14 mouse cellular contexts compared by ENCODE assay signal in the genomic region with DNA sequence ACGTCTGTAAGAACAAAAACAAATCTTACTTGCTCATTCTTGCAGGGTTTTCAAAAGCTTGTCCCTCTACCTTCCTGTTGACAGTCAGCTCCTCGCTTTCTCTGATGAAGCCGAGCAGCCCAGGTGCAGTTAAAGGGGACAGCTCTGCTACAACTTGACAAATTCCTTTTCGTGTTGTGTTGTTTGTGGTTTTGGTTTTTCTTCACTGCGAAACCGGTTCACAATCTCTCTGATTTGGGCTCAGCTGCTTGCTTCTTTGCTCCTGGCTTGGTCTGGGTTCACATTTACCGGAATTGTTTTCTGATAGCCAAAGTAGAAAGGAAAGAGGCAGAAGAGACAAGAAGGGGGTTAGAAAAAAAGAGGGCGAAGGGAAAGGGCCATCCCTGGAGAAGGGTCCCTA. TPM values are rescaled to one million over a fixed set of nuclear protein-coding genes. Genes with fewer than 3 reads are reported as not detected.
DNase-seq lines count a peak whose midpoint lies in the region; ATAC-seq lines count a peak whose summit lies in the region.
"Had no signal": no experiment of that assay in that cellular context is flagged by ENCODE, and none has a peak within 500 bp of the region (broad histone marks: within the 10 kb centered on the region; RNA-seq: fewer than 3 reads in every experiment).

No protein-coding gene starts in this region.

- H3K9ac ChIP-seq in kidney, embryonic 15.5 days, result no peak overlapping the region
- H3K9ac ChIP-seq in forebrain, embryonic 16.5 days (replicated peaks; ENCODE audit: low read depth, low read length), result no peak overlapping the region
- no peak overlapping the region for H3K9ac ChIP-seq in limb, embryonic 15.5 days
- H3K9ac ChIP-seq: stomach, embryonic 15.5 days had no signal

- ATAC-seq in kidney, embryonic 15.5 days (replicated peaks; ENCODE audit: low FRiP score), result no peak
- ATAC-seq in forebrain, embryonic 16.5 days, result no peak
- no peak for ATAC-seq in limb, embryonic 15.5 days (ENCODE audit: insufficient number of reproducible peaks, low FRiP score, low TSS enrichment, low read depth)
- no peak for ATAC-seq in inflammation-experienced regulatory T-cells, adult 6 months

- WGBS in kidney, embryonic 15.5 days, result 3% methylated on average over 8 of the region's 8 CpGs
- 2% methylated on average over 8 of the region's 8 CpGs for WGBS in forebrain, embryonic 16.5 days
- 2% methylated on average over 8 of the region's 8 CpGs for WGBS in limb, embryonic 15.5 days

- H3K9me3 ChIP-seq in kidney, embryonic 15.5 days (replicated peaks), result no peaks in the 10 kb centered on the region
- no peaks in the 10 kb centered on the region for H3K9me3 ChIP-seq in forebrain, embryonic 16.5 days (ENCODE audit: control insufficient read depth, low read length)
- H3K9me3 ChIP-seq in limb, embryonic 15.5 days, result no peaks in the 10 kb centered on the region
- H3K9me3 ChIP-seq: stomach, embryonic 15.5 days had no signal

- H3K27me3 ChIP-seq in kidney, embryonic 15.5 days, result peaks cover 94% of the 10 kb centered on the region
- H3K27me3 ChIP-seq in forebrain, embryonic 16.5 days (replicated peaks; ENCODE audit: control insufficient read depth, insufficient read depth, low read length), result peaks cover 65% of the 10 kb centered on the region
- H3K27me3 ChIP-seq in limb, embryonic 15.5 days, result peaks cover 86% of the 10 kb centered on the region

- H3K4me3 ChIP-seq in kidney, embryonic 15.5 days (replicated peaks), result peak overlapping the region; percentile 43; the same call in 1 of the 2 replicates
- H3K4me3 ChIP-seq in forebrain, embryonic 16.5 days (replicated peaks; ENCODE audit: low read length), result 0 out of 2 replicates have a peak overlapping the region, but pooled peaks have one; percentile 7
- H3K4me3 ChIP-seq in limb, embryonic 15.5 days, result no peak overlapping the region
- H3K4me3 ChIP-seq: myocyte; stomach, embryonic 15.5 days had no signal

- H3K36me3 ChIP-seq in kidney, embryonic 15.5 days, result no peaks in the 10 kb centered on the region
- H3K36me3 ChIP-seq in forebrain, embryonic 16.5 days (ENCODE audit: control insufficient read depth, insufficient read depth), result no peaks in the 10 kb centered on the region
- no peaks in the 10 kb centered on the region for H3K36me3 ChIP-seq in limb, embryonic 15.5 days
- H3K36me3 ChIP-seq: stomach, embryonic 15.5 days had no signal

- no peak overlapping the region for H3K27ac ChIP-seq in kidney, embryonic 15.5 days
- no peak overlapping the region for H3K27ac ChIP-seq in forebrain, embryonic 16.5 days (ENCODE audit: low read length)
- no peak overlapping the region for H3K27ac ChIP-seq in limb, embryonic 15.5 days
- H3K27ac ChIP-seq: kidney, postnatal 0 days; stomach, embryonic 15.5 days had no signal

- no peak overlapping the region; the same call in 1 of the 2 replicates for H3K4me2 ChIP-seq in kidney, embryonic 15.5 days
- 0 out of 2 replicates have a peak overlapping the region, but pooled peaks have one; percentile 11 for H3K4me2 ChIP-seq in forebrain, embryonic 16.5 days (ENCODE audit: low read length)
- 0 out of 2 replicates have a peak overlapping the region, but pooled peaks have one; percentile 80 for H3K4me2 ChIP-seq in limb, embryonic 15.5 days
- H3K4me2 ChIP-seq: liver, embryonic 11.5 days; stomach, embryonic 15.5 days had no signal

- peaks cover 31% of the 10 kb centered on the region for H3K4me1 ChIP-seq in kidney, embryonic 15.5 days
- H3K4me1 ChIP-seq in forebrain, embryonic 16.5 days (replicated peaks; ENCODE audit: control insufficient read depth, insufficient read depth, low read length), result peaks cover 38% of the 10 kb centered on the region
- peaks cover 31% of the 10 kb centered on the region for H3K4me1 ChIP-seq in limb, embryonic 15.5 days

- no peak for DNase-seq in kidney, adult 9 months
- no peak for DNase-seq in ovary, postnatal 14 days (ENCODE audit: low spot score)
- no peak for DNase-seq in frontal cortex, adult 2 months (ENCODE audit: extremely low spot score in 1 of 2, low spot score in 1 of 2)
- DNase-seq: right cerebral cortex, postnatal 14 days had no signal

RNA-seq across cellular contexts. Expression of gene Pou4f2, which starts 2.1 kb away (rescaled TPM):
- polyA plus RNA-seq in kidney, embryonic 15.5 days (2015; fragmentation: Nextera tagmentation; extraction: Ambion mirVana), result not detected in 2 replicates
- 0.24 TPM in 1 of 2 replicates, not detected in the other for polyA plus RNA-seq in forebrain, embryonic 16.5 days (2015; fragmentation: Nextera tagmentation; extraction: Ambion mirVana)
- polyA plus RNA-seq in limb, embryonic 15.5 days (2015; fragmentation: Nextera tagmentation; extraction: Ambion mirVana), result not detected in 2 replicates
- not detected for polyA plus RNA-seq in inflammation-experienced regulatory T-cells, adult 6 months (2017; shearing (Covaris generic))
- not detected in 2 replicates for polyA plus RNA-seq in frontal cortex, adult 2 months (2012; rRNA removed)
- polyA plus RNA-seq: cortical plate, adult 2 months; heart, embryonic 16.5 days; kidney, postnatal 0 days; liver, embryonic 11.5 days; myocyte; stomach, embryonic 15.5 days had no signal
